Mouse (Mus musculus) neural tube, embryonic 13.5 days (tissue): Measurements from ENCODE around the gene Plcd3. TPM values are rescaled to one million over a fixed set of nuclear protein-coding genes. Genes with fewer than 3 reads are reported as not detected.
A peak's percentile ranks its signal among the peaks of the same experiment; 100 is the strongest.

ENCODE experiments used
- ATAC-seq: fragments of 200-750 bp; cut with Nextera tagmentation; 2 replicates; pipeline ENCODE4 v1.8.0; 2017; ENCODE audit warnings: low read depth, mild to moderate bottlenecking, moderate TSS enrichment, moderate library complexity
- H3K27ac ChIP-seq: fragments of 300-500 bp; sonication (generic); replicated peaks from 2 replicates; pipeline ENCODE4 v1.5.1; 2015; ENCODE audit warnings: moderate library complexity, mild to moderate bottlenecking, inconsistent platforms
- H3K27me3 ChIP-seq: fragments of 300-500 bp; sonication (generic); 2 replicates; pipeline ENCODE4 v1.6.1; 2015; ENCODE audit warnings: mild to moderate bottlenecking, inconsistent platforms
- H3K36me3 ChIP-seq: fragments of 300-500 bp; sonication (generic); 2 replicates; pipeline ENCODE4 v1.6.1; 2015; ENCODE audit warnings: mild to moderate bottlenecking, inconsistent platforms
- H3K4me1 ChIP-seq: fragments of 300-500 bp; sonication (generic); replicated peaks from 2 replicates; pipeline ENCODE4 v1.6.1; 2015; ENCODE audit warnings: inconsistent platforms
- H3K4me2 ChIP-seq: fragments of 300-500 bp; sonication (generic); 2 replicates; pipeline ENCODE4 v1.6.1; 2015; ENCODE audit warnings: inconsistent platforms, mild to moderate bottlenecking, moderate library complexity
- H3K4me3 ChIP-seq: fragments of 300-500 bp; sonication (generic); 2 replicates; pipeline ENCODE4 v1.5.1; 2015; ENCODE audit warnings: mild to moderate bottlenecking, inconsistent platforms
- H3K9ac ChIP-seq: fragments of 300-500 bp; sonication (generic); 2 replicates; pipeline ENCODE4 v1.6.1; 2015; ENCODE audit warnings: moderate library complexity, mild to moderate bottlenecking, inconsistent platforms
- H3K9me3 ChIP-seq: fragments of 300-500 bp; sonication (generic); 2 replicates; pipeline ENCODE4 v1.6.1; 2016; ENCODE audit warnings: inconsistent platforms
- WGBS: fragments of 180-500 bp; shearing (Covaris S2); methylation state at CpG from one replicate; pipeline ENCODE4 v1.1.7; 2015; 5-methylcytosine and 5-hydroxymethylcytosine counted together
- polyA plus RNA-seq: library from polyadenylated mRNA; unstranded; fragments of >200 nt; fragmentation: Nextera tagmentation; extraction: Ambion mirVana; gene quantifications from 2 replicates; pipeline ENCODE4 v1.2.1, GENCODE M21; 2015

Plcd3 gene
- polyA plus RNA-seq, 1 experiment from 2014 or later = 1.6 TPM

- H3K4me2 ChIP-seq = no peak overlapping the region
Observed at GRCm38 (mm10) chr11:103043982-103044381, 57.5 kb downstream of the Plcd3 start.

DNA sequence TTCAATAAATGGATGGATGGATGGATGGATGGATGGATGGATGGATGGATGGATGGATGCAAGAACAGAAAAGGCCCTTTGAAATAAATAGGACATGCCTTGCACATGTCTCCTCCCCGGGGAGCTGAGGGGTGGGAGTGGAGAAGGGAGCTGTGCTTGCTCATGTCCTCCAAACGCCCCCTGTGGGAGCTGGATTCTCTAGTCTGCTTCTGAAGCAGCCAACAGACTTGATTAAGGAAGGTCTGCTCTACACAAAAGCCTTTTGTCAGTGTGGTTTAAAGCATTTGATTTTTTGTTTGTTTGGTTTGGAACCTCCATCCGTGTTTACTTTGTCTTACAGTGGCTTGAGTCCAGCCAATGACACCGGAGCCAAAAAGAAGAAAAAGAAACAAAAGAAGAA, 58.6 kb downstream of the Plcd3 start:
- H3K36me3 ChIP-seq = peaks cover 59% of the 10 kb centered on the region
- ATAC-seq = no peak
- H3K4me1 ChIP-seq = peaks cover 9% of the 10 kb centered on the region; the same call in 1 of the 2 replicates
- H3K27me3 ChIP-seq = no peaks in the 10 kb centered on the region
- no peak overlapping the region for H3K27ac ChIP-seq
- H3K9me3 ChIP-seq = no peaks in the 10 kb centered on the region
- WGBS = 78% methylated on average over 4 of the region's 4 CpGs
- no peak overlapping the region for H3K4me2 ChIP-seq
- H3K9ac ChIP-seq = no peak overlapping the region
- H3K4me3 ChIP-seq = no peak overlapping the region

More at GRCm38 (mm10) chr11:103043982-103044381, 57.5 kb downstream of the Plcd3 start:
- H3K27ac ChIP-seq = no peak overlapping the region
- H3K9ac ChIP-seq = no peak overlapping the region
- ATAC-seq = no peak
- H3K4me3 ChIP-seq = no peak overlapping the region
- WGBS = 97% methylated on average over 3 of the region's 3 CpGs
- H3K36me3 ChIP-seq = peaks cover 53% of the 10 kb centered on the region
- no peaks in the 10 kb centered on the region for H3K27me3 ChIP-seq
- H3K9me3 ChIP-seq = no peaks in the 10 kb centered on the region
- peaks cover 9% of the 10 kb centered on the region; the same call in 1 of the 2 replicates for H3K4me1 ChIP-seq

DNA sequence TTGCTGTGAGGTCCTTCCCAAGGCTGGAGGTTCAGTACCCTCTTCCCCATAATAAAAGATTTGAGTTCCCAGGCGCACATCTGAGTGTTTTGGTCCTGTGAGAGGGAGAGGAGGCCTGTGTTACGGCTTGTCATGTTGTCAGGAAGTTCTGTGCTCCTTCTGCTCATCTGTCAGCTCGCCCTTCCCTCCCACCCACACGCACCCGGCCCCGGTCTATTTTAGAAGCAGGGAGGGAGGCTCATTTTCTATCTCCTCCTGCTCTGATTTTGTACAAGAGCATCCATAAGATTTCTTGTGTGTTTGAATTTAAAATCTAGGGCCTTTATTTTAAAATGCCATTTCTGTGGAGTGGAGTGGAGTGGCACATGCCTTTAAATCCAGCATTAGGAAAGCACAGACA, 63.4 kb downstream of the Plcd3 start:
- 92% methylated on average over 6 of the region's 6 CpGs for WGBS
- Histone ChIP-seq H3K27me3 (no peaks in the 10 kb centered on the region), H3K36me3 (peaks cover 14% of the 10 kb centered on the region), H3K4me1 (peaks cover 6% of the 10 kb centered on the region; the same call in 1 of the 2 replicates), H3K27ac (no peak overlapping the region), H3K9me3 (no peaks in the 10 kb centered on the region), H3K9ac (no peak overlapping the region), H3K4me2 (no peak overlapping the region), H3K4me3 (no peak overlapping the region)
- no peak for ATAC-seq

DNA sequence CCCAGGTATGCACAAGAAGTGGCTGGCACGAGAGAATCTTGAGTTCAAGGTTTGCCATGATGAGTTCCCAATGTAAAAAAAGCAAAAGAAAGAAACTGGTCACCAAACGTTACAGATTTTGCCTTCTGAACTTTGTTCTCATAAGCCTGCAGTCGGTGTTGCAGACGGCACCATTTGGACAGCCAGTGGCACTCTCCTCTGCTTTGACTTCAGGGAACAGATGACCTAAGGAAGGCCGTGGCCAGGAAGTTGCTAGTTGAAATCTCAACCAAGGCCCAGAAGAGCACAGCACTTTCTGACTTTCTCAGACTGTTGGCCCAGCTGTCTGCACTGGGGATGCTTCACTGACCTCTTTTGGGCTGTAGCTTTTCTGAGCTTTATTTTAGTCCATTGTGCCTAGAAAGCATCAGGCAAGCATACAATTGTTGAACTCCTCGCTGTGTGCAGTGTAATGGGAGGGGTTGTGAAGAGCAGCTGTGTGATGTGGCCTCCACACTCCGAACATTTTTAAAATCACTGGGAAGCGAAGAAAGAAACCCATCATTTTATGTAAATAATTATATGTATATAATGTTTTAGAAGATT, 64.5 kb downstream of the Plcd3 start:
- Histone ChIP-seq H3K27me3 (no peaks in the 10 kb centered on the region), H3K4me3 (no peak overlapping the region), H3K9ac (no peak overlapping the region), H3K4me2 (no peak overlapping the region), H3K36me3 (peaks cover 11% of the 10 kb centered on the region), H3K27ac (no peak overlapping the region), H3K4me1 (no peaks in the 10 kb centered on the region), H3K9me3 (no peaks in the 10 kb centered on the region)
- no peak for ATAC-seq
- WGBS = 94% methylated on average over 8 of the region's 8 CpGs

DNA sequence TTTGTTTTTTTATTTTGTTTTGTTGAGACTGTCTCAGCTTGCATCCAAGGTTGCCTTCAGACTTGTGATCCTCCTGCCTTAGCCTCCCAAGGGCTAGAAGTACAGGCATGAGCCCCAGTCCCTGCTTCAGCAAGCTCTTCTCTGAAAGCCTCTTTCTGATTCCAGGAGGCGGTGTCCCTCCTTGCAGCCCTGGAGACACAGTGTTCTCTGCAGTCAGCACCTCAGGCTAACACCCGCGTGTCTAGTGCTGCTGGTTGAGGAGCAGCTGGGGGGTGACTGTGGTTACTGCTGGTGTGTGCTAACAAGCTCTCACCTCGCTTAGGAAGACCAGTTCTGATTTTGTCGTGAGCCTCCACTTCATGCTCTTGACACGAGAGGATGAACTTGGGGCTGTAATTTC, 66.5 kb downstream of the Plcd3 start:
- Histone ChIP-seq H3K27ac (no peak overlapping the region), H3K4me2 (no peak overlapping the region), H3K4me1 (peaks cover 15% of the 10 kb centered on the region), H3K4me3 (no peak overlapping the region), H3K9ac (no peak overlapping the region), H3K36me3 (peaks cover 11% of the 10 kb centered on the region), H3K27me3 (no peaks in the 10 kb centered on the region), H3K9me3 (no peaks in the 10 kb centered on the region)
- ATAC-seq = no peak
- 87% methylated on average over 6 of the region's 6 CpGs for WGBS

GRCm38 (mm10) chr11:103033030-103033429, 68.4 kb downstream of the Plcd3 start:
- Histone ChIP-seq H3K9ac (no peak overlapping the region), H3K4me3 (no peak overlapping the region), H3K36me3 (no peaks in the 10 kb centered on the region; the same call in 1 of the 2 replicates), H3K27ac (no peak overlapping the region), H3K4me2 (no peak overlapping the region), H3K9me3 (no peaks in the 10 kb centered on the region), H3K4me1 (peaks cover 26% of the 10 kb centered on the region), H3K27me3 (no peaks in the 10 kb centered on the region)
- no peak for ATAC-seq
- WGBS = 94% methylated on average over 3 of the region's 3 CpGs

- H3K27me3 ChIP-seq = no peaks in the 10 kb centered on the region
- peak within 1 kb of the TSS; percentile 70 for H3K4me2 ChIP-seq
- no peaks in the 10 kb centered on the region for H3K9me3 ChIP-seq
- H3K27ac ChIP-seq = peak within 1 kb of the TSS; percentile 64
- peak within 1 kb of the TSS; percentile 54 for H3K4me3 ChIP-seq
- under 1% methylated on average over 36 of the region's 36 CpGs for WGBS
- H3K4me1 ChIP-seq = peaks cover 40% of the 10 kb centered on the region
- peak within 1 kb of the TSS; percentile 75 for H3K9ac ChIP-seq
- no peaks in the 10 kb centered on the region for H3K36me3 ChIP-seq
- ATAC-seq = peak; percentile 99
Observed at GRCm38 (mm10) chr11:103028176-103028891, 73.1 kb downstream of the Plcd3 start, which contains the start of the genes Nmt1 and Dcakd. Gene Nmt1, plus strand, starts transcription at chr11:103028190. Gene Dcakd, minus strand, starts transcription at chr11:103028333.

- Histone ChIP-seq H3K27ac (peak overlapping the region; percentile 64), H3K36me3 (no peaks in the 10 kb centered on the region), H3K27me3 (no peaks in the 10 kb centered on the region), H3K4me1 (peaks cover 40% of the 10 kb centered on the region), H3K9ac (peak overlapping the region; percentile 75), H3K9me3 (no peaks in the 10 kb centered on the region), H3K4me2 (peak overlapping the region; percentile 70), H3K4me3 (peak overlapping the region; percentile 54)
- peak; percentile 29 for ATAC-seq
- 18% methylated on average over 8 of the region's 8 CpGs for WGBS
Observed at GRCm38 (mm10) chr11:103027570-103028175, 73.8 kb downstream of the Plcd3 start.

- H3K4me3 ChIP-seq = no peak overlapping the region
- ATAC-seq = no peak
- WGBS = 86% methylated on average over 3 of the region's 3 CpGs
- H3K27ac ChIP-seq = no peak overlapping the region
- no peaks in the 10 kb centered on the region for H3K36me3 ChIP-seq
- H3K9ac ChIP-seq = no peak overlapping the region
- H3K9me3 ChIP-seq = no peaks in the 10 kb centered on the region
- H3K27me3 ChIP-seq = no peaks in the 10 kb centered on the region
- H3K4me1 ChIP-seq = peaks cover 40% of the 10 kb centered on the region
- 0 out of 2 replicates have a peak overlapping the region, but pooled peaks have one; percentile 70 for H3K4me2 ChIP-seq
Observed at GRCm38 (mm10) chr11:103026901-103027300, 74.6 kb downstream of the Plcd3 start.

GRCm38 (mm10) chr11:103023974-103024373, 77.5 kb downstream of the Plcd3 start:
- Histone ChIP-seq H3K36me3 (no peaks in the 10 kb centered on the region), H3K9ac (no peak overlapping the region), H3K4me3 (no peak overlapping the region), H3K9me3 (no peaks in the 10 kb centered on the region), H3K4me1 (peaks cover 19% of the 10 kb centered on the region), H3K27ac (no peak overlapping the region), H3K4me2 (no peak overlapping the region), H3K27me3 (no peaks in the 10 kb centered on the region)
- ATAC-seq = no peak
- 94% methylated on average over 3 of the region's 3 CpGs for WGBS

DNA sequence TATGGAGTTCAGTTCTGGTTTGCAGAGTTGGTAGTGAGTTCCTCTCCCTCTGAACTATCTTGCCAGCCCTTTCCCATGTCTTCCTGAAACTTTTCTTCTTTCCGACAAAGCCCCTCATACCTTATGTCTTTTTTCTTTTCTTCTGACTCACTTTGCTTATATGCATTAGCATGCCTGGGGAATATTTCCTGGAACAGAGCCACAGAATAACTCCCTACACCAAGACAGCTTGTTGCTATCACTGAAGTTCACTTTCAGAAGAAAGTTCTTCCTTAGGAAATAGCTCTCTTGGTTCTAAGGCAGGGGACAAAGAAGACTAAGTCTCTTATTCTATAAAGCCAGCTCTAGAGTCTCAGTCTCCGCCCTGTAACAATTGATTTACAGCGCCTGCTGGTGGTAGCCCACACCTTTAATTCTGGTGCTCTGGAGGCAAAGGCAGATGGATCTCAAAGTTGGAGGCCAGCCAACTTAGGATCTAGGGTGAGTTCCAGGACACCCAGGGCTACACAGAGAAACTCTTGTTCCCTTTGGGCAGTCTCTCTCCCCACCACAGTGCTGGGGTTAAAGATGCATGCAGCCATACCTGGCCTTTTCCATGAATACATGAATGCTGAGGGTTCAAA, 80.6 kb downstream of the Plcd3 start:
- H3K9me3 ChIP-seq = no peaks in the 10 kb centered on the region
- H3K4me1 ChIP-seq = peaks cover 11% of the 10 kb centered on the region
- 72% methylated on average over 3 of the region's 3 CpGs for WGBS
- H3K36me3 ChIP-seq = no peaks in the 10 kb centered on the region
- no peak overlapping the region for H3K27ac ChIP-seq
- no peak overlapping the region for H3K4me3 ChIP-seq
- H3K9ac ChIP-seq = no peak overlapping the region
- H3K4me2 ChIP-seq = no peak overlapping the region
- ATAC-seq = no peak
- no peaks in the 10 kb centered on the region for H3K27me3 ChIP-seq
